Mouse (Mus musculus) heart, postnatal 0 days (tissue): ENCODE measurements around the gene Pigk.

Source experiments
- CTCF ChIP-seq: IDR thresholded peaks from 2 replicates; pipeline ENCODE4 v1.5.1; 2016; ENCODE audit warnings: antibody characterized with exemption, control low read depth, low read depth
- EP300 ChIP-seq: IDR thresholded peaks from 2 replicates; pipeline ENCODE4 v1.6.1; 2016; ENCODE audit warnings: antibody characterized with exemption, low read depth

- TF ChIP-seq CTCF, result no peak
- TF ChIP-seq EP300, result no peak
These were observed 63.1 kb downstream of the Pigk start for GRCm38 (mm10) chr3:152776872-152777540.
